Mouse (Mus musculus) ES-Bruce4 (cell line): ENCODE results near the gene S100a11.

Source experiments
- CTCF ChIP-seq: IDR thresholded peaks from one replicate; pipeline ENCODE4 v1.8.1; 2011; ENCODE audit warnings: low read depth, low read length
- POLR2A ChIP-seq: IDR thresholded peaks from one replicate; pipeline ENCODE4 v1.8.1; 2011; ENCODE audit warnings: low read length; ENCODE audit not compliant: insufficient read depth

DNA sequence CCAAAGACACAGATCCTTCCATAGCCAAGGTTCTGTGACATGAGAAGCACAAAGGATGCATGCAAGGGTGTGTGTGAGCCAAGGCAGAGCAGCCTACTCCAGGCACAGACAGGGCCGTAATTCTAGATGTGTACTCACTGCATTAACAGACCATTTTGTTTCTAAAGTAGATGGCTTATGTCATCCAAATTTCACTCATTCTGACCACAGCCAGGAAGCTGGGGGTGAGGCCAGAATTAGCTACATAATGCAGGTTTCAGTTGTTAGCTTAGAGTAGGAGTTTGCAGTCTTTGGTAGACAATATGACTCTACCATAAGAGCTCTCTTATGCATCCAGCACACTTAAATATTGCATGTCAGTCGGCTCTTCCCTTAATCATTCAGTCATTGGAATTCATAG, 42.1 kb downstream of the S100a11 start:
- TF ChIP-seq POLR2A = no peak
- TF ChIP-seq CTCF = no peak
